Mouse (Mus musculus): Measurements from ENCODE around the gene Cyth1.

- TF ChIP-seq GATA1 (IDR thresholded peaks at IDR 0.05; ENCODE audit: low read length) = no peak
- no peak for TF ChIP-seq TAL1 (IDR thresholded peaks at IDR 0.05; ENCODE audit: low read length)
Observed at GRCm38 (mm10) chr11:118259580-118259979, 11.2 kb upstream of the Cyth1 start.

All from erythroblast, embryonic 14.5 days (primary cell).